Mouse (Mus musculus) cerebellum, adult 9-10 months (tissue): ENCODE measurements around the gene Haus8.
"Not testable (repeated sequence)": the region's sequence is repeated elsewhere in the genome, so short reads cannot be mapped to it uniquely, and the experiment has no call there.

Experiments
- DNase-seq: peaks from one replicate; pipeline ENCODE4 v3.0.0; 2022

The Haus8 gene

DNA sequence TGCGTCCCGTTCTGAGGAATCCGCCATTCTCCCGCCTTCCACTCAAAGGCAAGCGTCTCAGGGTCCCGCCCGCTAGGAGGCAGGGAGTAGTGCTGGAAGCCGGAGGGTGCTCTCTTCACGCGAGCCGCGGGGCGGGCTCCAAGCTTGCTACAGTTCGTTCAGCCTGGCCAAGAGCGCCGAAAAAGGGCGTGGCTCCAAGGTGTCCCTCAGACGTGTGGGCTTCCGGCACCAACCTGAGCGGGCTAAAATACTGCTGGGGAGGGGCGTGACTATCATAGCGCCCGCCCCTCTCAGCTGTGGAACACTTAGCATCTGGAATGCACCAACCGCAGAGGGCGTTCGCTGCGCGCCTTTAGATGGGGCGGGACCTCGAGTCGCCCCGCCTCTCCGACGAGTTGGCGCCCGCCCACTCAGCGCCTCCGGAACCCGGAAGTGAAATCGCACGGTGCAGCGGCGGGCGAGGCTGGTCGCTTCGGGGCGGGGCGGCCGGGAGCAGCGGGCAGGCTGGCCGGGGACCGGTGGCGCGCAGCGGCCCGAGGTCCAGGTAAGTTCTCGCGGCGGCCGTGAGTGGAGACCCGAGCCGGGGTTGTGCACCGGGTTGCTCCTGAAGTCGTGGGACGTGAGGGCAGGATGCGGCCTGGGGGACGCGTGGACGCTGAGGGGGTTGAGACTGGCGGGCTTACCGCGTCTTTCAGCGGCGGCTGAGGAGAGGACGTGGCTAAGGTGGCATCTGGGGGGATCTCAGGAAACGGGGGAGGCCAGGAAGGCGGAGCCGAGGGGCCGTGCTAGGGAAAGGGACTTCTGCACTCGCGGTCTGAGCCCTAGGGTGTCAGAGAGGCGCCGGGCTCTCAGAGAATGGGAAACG lies at the start of gene Haus8, which contains the start of gene Myo9b:
Gene Haus8 (minus strand): TSS at position 649 of the 865 bp plus-strand sequence.
Gene Myo9b (plus strand): TSS at position 429 of the 865 bp plus-strand sequence.
- DNase-seq, result peak; percentile 94

- DNase-seq, result not testable (repeated sequence)
Observed at GRCm38 (mm10) chr8:71319760-71320159, 47.0 kb upstream of the Haus8 start.

DNA sequence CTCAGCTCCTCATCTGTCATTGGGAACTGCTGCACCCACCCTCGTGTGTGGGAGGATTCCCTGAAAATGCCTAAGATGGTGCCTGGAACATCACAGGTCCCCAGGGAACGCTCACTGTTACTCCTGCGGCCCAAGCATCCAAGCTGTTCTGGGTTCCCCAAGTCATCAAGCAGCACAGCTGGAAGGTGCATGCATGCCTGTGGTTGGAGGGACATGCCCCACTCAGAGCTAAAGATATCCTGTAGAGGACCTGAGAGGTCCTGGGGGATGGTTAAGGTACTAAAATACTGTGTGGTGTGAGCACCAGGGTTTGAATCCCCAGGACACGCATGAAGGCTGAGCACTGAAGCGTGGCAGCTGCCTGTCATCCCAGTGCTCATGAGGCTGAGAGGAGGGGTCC lies 45.9 kb upstream of the Haus8 start:
- DNase-seq, result not testable (repeated sequence)

DNA sequence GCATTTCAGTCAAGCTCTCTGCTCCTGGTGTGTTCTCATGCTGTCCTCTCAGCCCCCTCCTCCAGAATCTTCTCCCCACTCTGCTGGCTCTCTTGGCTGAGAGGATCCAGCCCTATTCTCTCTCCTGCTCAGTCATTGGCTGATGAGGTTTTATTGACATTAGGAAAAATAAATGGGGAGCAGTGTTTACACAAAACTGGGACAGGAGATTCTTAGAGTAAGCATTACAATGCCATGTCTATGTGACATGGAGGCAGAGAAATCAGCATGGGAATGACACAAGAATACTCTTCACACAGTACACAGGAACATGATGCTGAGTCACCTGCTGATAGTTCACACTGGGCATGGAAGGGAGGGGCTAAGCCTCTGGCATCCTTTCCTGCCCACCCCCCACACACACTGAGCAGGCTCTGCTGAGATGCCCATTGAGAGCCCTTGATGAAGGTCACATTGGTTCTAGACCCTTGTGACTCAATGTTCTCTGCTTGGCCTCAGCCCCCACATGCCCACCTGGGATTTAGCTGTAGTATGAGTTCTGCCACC lies 43.8 kb upstream of the Haus8 start:
- no peak for DNase-seq

DNA sequence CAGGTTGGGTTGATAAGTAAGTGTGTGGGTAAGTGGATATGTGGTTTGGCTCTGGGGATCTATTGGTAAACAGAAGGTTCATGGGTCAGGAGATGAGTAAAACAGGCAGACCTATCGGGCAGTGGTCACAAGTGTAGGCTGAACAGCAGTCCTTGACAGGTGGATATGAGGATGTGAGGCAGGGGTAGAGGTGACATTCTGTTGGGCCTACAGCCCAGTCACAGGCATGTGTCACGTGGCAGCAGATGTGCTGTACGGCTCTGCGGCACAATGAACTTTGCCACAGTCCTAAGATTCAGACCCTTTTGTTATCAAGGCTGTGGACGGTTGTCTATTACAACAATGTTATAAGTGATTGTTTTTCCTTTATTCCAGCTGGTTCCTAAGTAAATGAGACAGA lies 43.2 kb upstream of the Haus8 start:
- DNase-seq, result no peak

DNA sequence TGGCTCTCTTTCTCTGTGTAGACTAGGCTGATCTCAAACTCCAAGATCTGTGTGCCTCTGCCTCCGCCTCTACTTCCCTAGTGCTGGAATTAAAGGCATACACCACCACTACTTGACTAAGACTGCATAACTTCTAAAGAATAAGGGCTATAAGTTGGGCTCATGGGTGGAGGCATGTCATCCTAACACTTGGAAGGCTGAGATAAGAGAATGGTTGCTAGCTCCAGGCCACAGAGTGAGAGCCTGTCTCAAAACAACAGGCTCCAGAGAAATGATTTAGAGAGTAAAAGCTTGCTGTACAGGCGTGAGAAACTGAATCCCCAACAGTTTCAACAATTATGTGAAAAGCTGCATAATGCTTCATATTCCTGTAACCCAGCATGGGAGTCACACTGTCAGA lies 41.2 kb upstream of the Haus8 start:
- DNase-seq, result no peak

GRCm38 (mm10) chr8:71312700-71313099 lies 40.0 kb upstream of the Haus8 start:
- DNase-seq, result no peak

- DNase-seq, result no peak
Observed at GRCm38 (mm10) chr8:71310446-71310845, 37.7 kb upstream of the Haus8 start.

- no peak for DNase-seq
Observed at GRCm38 (mm10) chr8:71307913-71308312, 35.2 kb upstream of the Haus8 start.

DNA sequence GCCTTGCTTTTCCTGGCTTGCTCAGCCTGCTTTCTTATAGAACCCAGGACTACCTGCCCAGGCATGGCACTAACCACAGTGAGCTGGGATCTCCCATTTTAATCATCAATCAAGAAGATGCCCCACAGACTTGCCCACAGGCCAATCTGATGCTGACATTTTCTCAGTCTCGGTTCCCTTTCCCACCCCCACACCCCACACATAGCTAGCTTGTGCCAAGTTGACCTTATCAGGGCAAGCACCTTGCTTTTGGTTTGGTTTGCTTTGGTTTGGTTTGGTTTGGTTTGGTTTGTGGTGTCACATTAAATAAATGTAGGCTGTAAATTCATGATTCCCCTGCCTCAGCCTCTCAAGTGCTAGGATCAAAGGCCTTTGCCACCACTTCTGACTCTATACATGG lies 34.6 kb upstream of the Haus8 start:
- no peak for DNase-seq

- DNase-seq, result no peak
Observed at GRCm38 (mm10) chr8:71305988-71306387, 33.3 kb upstream of the Haus8 start.

GRCm38 (mm10) chr8:71303632-71304031 lies 30.9 kb upstream of the Haus8 start:
- no peak for DNase-seq

DNA sequence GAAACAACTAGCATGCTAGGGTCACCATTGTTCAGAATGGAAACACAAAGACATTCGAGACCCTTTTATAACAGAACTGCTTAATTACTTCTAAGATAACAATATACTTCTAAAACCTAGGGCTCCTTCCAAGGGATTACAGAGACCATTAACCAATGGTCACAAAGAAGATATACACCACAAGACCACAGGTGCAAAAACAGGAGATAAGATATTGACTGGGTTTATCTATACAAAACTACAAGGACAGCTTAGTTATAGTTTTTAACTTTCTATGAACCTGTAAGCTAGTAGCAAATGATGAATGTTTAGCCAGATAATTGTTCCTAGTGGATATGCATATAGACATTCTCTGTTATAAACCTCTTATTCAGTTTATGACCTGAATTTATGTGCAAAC lies 30.1 kb upstream of the Haus8 start:
- DNase-seq, result no peak

DNA sequence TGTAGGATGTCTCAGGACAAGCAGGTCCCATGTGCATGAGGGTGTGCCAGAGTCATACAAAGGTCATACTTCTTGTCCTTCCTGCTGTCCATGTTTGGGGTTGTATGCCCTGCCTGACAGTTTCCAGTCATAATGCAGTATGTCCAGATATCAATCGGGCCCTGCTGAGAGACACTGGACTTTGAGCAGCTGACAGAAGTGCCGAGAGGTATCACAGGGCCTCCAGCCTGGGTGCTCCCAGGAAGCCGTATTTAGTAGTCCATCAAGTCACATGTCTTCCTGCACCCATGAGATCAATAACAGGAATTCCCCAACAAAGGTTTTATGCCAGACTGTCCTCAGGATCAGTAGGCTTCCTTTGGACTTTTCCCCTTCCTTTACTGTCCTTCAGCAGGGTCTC lies 27.0 kb upstream of the Haus8 start:
- no peak for DNase-seq

- no peak for DNase-seq
Observed at GRCm38 (mm10) chr8:71297439-71297838, 24.7 kb upstream of the Haus8 start.

- no peak for DNase-seq
Observed at GRCm38 (mm10) chr8:71296784-71297183, 24.1 kb upstream of the Haus8 start.

DNA sequence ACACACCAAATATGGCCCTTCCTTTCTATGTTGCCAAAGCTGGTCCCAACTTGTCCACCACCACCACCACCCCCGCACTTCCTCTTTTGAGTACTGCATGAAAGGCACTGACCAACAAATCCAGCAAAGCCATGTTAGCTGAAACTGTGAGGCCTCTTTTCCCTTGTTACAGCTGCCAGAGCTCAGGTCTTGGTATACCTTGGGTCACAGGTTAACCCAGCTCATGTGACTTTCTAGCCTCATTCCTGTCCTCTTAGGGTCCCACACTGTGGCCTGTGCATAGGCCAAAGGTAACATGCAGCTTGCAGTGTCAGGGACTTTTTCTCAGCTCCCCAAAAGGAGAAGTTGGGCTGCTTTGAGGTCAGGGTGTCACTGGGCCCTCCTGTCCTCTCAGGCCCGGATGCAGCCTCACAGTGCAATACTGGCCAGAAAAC lies 23.5 kb upstream of the Haus8 start:
- no peak for DNase-seq

DNA sequence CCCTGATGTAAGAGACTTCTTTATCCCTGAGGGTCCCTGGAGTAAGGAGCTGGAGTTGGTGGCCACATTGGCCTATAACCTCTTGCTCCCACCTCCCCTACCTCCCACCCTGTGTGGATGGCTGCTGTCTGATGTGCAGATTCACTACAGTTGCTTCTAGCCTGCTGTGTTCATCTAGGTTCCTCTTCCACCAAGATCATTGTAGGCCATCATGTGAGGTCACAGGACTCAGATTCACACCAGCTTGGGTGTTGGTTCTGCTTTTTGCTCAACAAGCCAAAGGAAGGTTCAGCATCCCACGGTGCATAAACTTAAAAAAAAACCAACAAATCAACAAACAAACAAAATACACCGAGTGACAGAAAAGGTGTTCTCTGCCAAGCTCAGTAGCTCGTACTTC lies 21.2 kb upstream of the Haus8 start:
- DNase-seq, result not testable (repeated sequence)

GRCm38 (mm10) chr8:71291351-71291750 lies 18.6 kb upstream of the Haus8 start:
- DNase-seq, result no peak

GRCm38 (mm10) chr8:71290911-71291310 lies 18.2 kb upstream of the Haus8 start:
- DNase-seq, result no peak

DNA sequence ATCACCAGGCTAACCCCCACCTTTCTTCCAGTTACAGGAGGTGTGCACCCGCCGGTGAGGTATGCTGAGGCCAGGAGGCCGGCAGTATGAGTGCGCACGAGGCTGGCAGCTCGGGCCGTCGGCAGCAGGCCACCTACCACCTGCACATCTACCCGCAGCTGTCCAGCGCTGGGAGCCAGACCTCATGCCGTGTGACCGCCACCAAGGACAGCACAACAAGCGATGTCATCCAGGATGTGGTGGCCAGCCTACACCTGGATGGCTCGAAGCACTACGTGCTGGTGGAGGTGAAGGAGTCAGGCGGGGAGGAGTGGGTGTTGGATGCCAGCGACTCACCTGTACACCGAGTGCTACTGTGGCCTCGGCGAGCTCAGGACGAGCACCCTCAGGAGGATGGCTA lies 17.5 kb upstream of the Haus8 start:
- no peak for DNase-seq

- DNase-seq, result no peak
Observed at GRCm38 (mm10) chr8:71289098-71289497, 16.4 kb upstream of the Haus8 start.

DNA sequence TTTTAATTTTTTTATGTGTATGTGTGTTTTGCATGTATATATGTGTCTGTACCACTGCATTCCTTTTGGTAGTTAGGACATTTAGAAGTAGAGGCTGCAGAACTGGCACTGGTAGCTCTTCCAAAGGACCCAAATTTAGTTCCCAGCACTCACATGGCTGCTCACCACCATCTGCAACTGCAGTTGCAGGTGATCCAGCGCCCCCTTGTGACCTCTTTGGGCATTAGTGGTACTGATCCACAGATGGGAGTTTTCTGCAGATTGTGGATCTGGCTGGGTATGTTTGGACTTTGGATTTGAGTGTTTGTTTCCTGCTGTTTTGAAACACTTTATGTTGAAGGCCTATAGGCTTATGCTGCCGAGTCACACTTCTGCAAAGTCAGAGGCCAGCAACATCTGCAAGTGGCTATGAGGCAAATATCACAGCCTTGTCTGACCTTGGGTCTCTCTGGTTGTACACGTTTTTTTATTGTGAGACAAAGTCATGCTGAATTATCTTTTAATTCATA lies 15.8 kb upstream of the Haus8 start:
- DNase-seq, result no peak

GRCm38 (mm10) chr8:71286223-71286622 lies 13.5 kb upstream of the Haus8 start:
- not testable (repeated sequence) for DNase-seq
